Mouse (Mus musculus): Measurements from ENCODE around the gene Rnf186. TPM values are rescaled to one million over a fixed set of nuclear protein-coding genes. Genes with fewer than 3 reads are reported as not detected.

The Rnf186 gene
- polyA plus RNA-seq, 1 experiment from 2014 or later, result 6.3 TPM

Other genes starting within 250 kb of the Rnf186 start
- gene Pla2g2c, start 242.3 kb upstream of the Rnf186 start, polyA plus RNA-seq (2015; fragmentation: Nextera tagmentation; extraction: Ambion mirVana), result 0.33 and 0.45 TPM in 2 replicates
- 1.0 and 1.8 TPM in 2 replicates for gene Ubxn10, start 229.9 kb upstream of the Rnf186 start, polyA plus RNA-seq (2015; fragmentation: Nextera tagmentation; extraction: Ambion mirVana)
- 0.19 and 0.93 TPM in 2 replicates for gene Pla2g2f, start 209.5 kb upstream of the Rnf186 start, polyA plus RNA-seq (2015; fragmentation: Nextera tagmentation; extraction: Ambion mirVana)
- 0.21 TPM in 1 of 2 replicates, not detected in the other for gene Pla2g2d, start 191.4 kb upstream of the Rnf186 start, polyA plus RNA-seq (2015; fragmentation: Nextera tagmentation; extraction: Ambion mirVana)
- gene Pla2g5, start 103.6 kb upstream of the Rnf186 start, polyA plus RNA-seq (2015; fragmentation: Nextera tagmentation; extraction: Ambion mirVana), result 0.38 and 0.55 TPM in 2 replicates
- gene Gm13030, start 93.1 kb upstream of the Rnf186 start, polyA plus RNA-seq (2015; fragmentation: Nextera tagmentation; extraction: Ambion mirVana), result not detected in 2 replicates
- gene Pla2g2e, start 89.2 kb upstream of the Rnf186 start, polyA plus RNA-seq (2015; fragmentation: Nextera tagmentation; extraction: Ambion mirVana), result 0.30 and 0.48 TPM in 2 replicates
- gene Otud3, start 53.2 kb upstream of the Rnf186 start, polyA plus RNA-seq (2015; fragmentation: Nextera tagmentation; extraction: Ambion mirVana), result 2.5 and 3.5 TPM in 2 replicates
- 5.6 and 6.1 TPM in 2 replicates for gene Tmco4, start 5.8 kb downstream of the Rnf186 start, polyA plus RNA-seq (2015; fragmentation: Nextera tagmentation; extraction: Ambion mirVana)
- gene Htr6, start 108.5 kb downstream of the Rnf186 start, polyA plus RNA-seq (2015; fragmentation: Nextera tagmentation; extraction: Ambion mirVana), result not detected in 2 replicates
- 28.4 and 35.7 TPM in 2 replicates for gene Nbl1, start 125.9 kb downstream of the Rnf186 start, polyA plus RNA-seq (2015; fragmentation: Nextera tagmentation; extraction: Ambion mirVana)
- 522 and 595 TPM in 2 replicates for gene Minos1, start 164.0 kb downstream of the Rnf186 start, polyA plus RNA-seq (2015; fragmentation: Nextera tagmentation; extraction: Ambion mirVana)
- gene Capzb, start 225.8 kb downstream of the Rnf186 start, polyA plus RNA-seq (2015; fragmentation: Nextera tagmentation; extraction: Ambion mirVana), result 392 and 395 TPM in 2 replicates

All from kidney, embryonic 15.5 days (tissue).